Mouse (Mus musculus) small intestine, adult 2 months (tissue): ENCODE measurements at regions not wholly inside any gene's neighbourhood (a gene's known extent, or its start where the extent isn't known, plus 50 kb on each side); places are given as distances from the start of the nearest gene placed in this dataset.

Experiments used
- H3K27ac ChIP-seq: fragments of 200-500 bp; 2 replicates; pipeline ENCODE4 v1.5.1; 2012; ENCODE audit warnings: low read depth, low read length, control low read depth, inconsistent platforms; ENCODE audit not compliant: insufficient read depth
- H3K27me3 ChIP-seq: fragments of 200-500 bp; 2 replicates; pipeline ENCODE4 v1.6.1; 2012; ENCODE audit warnings: mild to moderate bottlenecking, moderate library complexity, low read length, inconsistent platforms; ENCODE audit not compliant: control insufficient read depth, insufficient read depth
- H3K36me3 ChIP-seq: fragments of 200-500 bp; 2 replicates; pipeline ENCODE4 v1.6.1; 2012; ENCODE audit warnings: mild to moderate bottlenecking, low read length, control low read depth, inconsistent platforms; ENCODE audit not compliant: control insufficient read depth, insufficient read depth
- H3K4me1 ChIP-seq: fragments of 200-500 bp; 2 replicates; pipeline ENCODE4 v1.6.1; 2012; ENCODE audit warnings: low read length, inconsistent platforms, mixed read lengths; ENCODE audit not compliant: control insufficient read depth, insufficient read depth, insufficient read length
- H3K4me3 ChIP-seq: fragments of 200-500 bp; 2 replicates; pipeline ENCODE4 v1.5.1; 2012; ENCODE audit warnings: low read depth, mild to moderate bottlenecking, control low read depth, inconsistent platforms, low read length, moderate library complexity
- CTCF ChIP-seq: fragments of 200-500 bp; IDR thresholded peaks from 2 replicates; pipeline ENCODE4 v1.5.1; 2012; ENCODE audit warnings: low read depth, mild to moderate bottlenecking, control low read depth, inconsistent platforms, low read length, moderate library complexity, mixed read lengths; ENCODE audit not compliant: insufficient replicate concordance, insufficient read length; ENCODE audit errors: extremely low read depth
- POLR2A ChIP-seq: fragments of 200-500 bp; IDR thresholded peaks from 2 replicates; pipeline ENCODE4 v1.6.1; 2012; ENCODE audit warnings: low read depth, mild to moderate bottlenecking, control low read depth, inconsistent platforms, low read length, moderate library complexity
- WGBS: fragments of 180-500 bp; shearing (Covaris S2); methylation state at CpG from one replicate; pipeline ENCODE4 v1.1.7; 2018; 5-methylcytosine and 5-hydroxymethylcytosine counted together

DNA sequence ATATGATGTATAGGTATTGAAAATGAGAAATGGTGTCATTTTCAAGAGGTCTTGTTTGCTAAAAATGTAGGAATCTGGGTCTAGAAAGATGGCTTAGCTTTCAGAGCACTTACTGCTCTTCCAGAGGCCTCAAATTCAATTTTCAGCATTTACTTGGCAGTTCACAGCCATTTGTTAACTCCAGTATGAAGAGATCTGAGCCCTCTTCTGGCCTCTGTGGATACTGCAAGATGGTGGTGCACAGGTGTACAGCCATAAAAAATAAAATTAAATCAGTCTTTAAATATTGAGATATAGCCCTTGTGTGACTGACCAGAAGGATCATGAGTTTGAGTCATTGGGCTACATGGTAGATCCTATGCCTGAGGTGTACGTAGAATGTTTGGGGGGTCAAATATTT, 173.1 kb downstream of the S1pr1 start:
- no peaks in the 10 kb centered on the region for H3K4me1 ChIP-seq
- TF ChIP-seq CTCF = no peak
- no peak for TF ChIP-seq POLR2A
- H3K4me3 ChIP-seq = no peak overlapping the region
- no peaks in the 10 kb centered on the region for H3K36me3 ChIP-seq
- H3K27me3 ChIP-seq = no peaks in the 10 kb centered on the region
- whole genome bisulfite sequencing = 87% methylated on average over 1 of the region's 1 CpGs
- no peak overlapping the region for H3K27ac ChIP-seq

DNA sequence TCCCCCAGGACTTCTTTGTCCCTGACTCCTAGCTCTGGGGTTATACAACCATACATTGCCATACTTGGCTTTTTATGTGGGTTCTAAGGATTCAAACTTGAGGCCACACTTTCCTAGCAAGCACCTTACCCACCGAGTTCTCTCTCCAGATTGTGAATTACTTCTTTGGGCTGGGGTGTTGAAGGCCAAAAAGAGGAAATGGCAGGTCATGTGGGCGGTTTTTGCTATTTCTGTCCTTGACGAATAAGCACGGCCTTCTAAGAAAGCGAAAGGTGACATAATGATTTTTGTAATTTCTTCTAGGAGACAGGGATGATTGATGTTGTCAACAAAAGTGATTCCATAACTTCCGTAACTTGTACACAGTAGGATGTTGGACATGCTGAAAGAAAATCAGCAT, 176.5 kb downstream of the S1pr1 start:
- H3K36me3 ChIP-seq = no peaks in the 10 kb centered on the region
- TF ChIP-seq CTCF = no peak
- TF ChIP-seq POLR2A = no peak
- H3K4me3 ChIP-seq = no peak overlapping the region
- no peak overlapping the region for H3K27ac ChIP-seq
- WGBS = 68% methylated on average over 6 of the region's 6 CpGs
- no peaks in the 10 kb centered on the region for H3K27me3 ChIP-seq
- H3K4me1 ChIP-seq = no peaks in the 10 kb centered on the region

DNA sequence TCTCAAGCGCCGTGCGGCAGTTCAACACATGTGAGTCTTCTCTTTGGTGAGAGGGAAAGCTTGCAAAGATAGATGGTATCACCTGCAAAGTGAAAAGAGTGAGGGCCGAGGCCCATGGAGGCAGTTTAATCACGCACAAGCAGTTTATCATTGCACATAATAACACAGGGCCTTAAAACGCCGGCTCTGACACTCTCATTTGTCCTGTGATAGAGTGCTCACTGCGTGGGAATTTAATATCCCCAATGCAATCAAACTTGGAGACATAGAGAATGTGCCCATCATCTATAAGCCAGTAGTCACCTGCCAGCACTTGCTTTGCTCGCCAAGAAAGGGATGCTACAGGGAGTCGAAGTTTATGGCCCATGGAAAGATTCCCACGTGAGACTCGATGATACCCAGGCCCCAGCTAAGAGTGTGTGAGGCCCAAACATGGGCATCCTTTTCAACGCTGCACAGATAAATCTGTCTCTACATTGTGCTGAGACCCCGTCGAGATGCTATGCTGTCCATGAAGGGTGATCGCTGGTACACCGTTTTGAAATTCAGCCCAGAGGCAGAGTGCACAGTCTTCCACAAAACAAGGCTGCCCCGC, 182.6 kb downstream of the S1pr1 start:
- TF ChIP-seq POLR2A = no peak
- WGBS = 87% methylated on average over 18 of the region's 18 CpGs
- Histone ChIP-seq H3K4me3 (no peak overlapping the region), H3K27ac (no peak overlapping the region), H3K27me3 (no peaks in the 10 kb centered on the region), H3K36me3 (no peaks in the 10 kb centered on the region), H3K4me1 (no peaks in the 10 kb centered on the region)

DNA sequence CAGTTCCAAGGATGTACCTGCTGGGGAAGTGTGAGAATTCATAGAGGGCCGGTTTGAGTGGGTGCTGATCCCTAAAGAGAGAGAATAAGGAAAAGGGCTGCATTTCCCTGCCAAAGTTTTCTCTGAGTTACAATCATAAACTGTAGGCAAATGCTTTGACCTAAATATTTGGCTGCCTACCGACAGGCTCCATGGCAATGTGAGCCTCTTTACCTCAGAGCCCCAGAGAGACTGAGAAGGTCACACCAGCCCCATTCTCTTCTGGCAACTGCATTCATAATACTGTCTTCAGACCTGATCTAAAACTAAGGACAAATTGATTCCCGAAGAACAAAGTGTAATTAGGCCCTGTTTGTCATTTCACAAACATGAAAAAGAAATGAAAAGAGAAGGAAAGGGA, 184.4 kb downstream of the S1pr1 start:
- no peak for TF ChIP-seq POLR2A
- TF ChIP-seq CTCF = no peak
- WGBS = 50% methylated on average over 3 of the region's 3 CpGs
- H3K4me1 ChIP-seq = no peaks in the 10 kb centered on the region
- H3K27ac ChIP-seq = no peak overlapping the region
- H3K27me3 ChIP-seq = no peaks in the 10 kb centered on the region
- H3K36me3 ChIP-seq = no peaks in the 10 kb centered on the region
- no peak overlapping the region for H3K4me3 ChIP-seq

DNA sequence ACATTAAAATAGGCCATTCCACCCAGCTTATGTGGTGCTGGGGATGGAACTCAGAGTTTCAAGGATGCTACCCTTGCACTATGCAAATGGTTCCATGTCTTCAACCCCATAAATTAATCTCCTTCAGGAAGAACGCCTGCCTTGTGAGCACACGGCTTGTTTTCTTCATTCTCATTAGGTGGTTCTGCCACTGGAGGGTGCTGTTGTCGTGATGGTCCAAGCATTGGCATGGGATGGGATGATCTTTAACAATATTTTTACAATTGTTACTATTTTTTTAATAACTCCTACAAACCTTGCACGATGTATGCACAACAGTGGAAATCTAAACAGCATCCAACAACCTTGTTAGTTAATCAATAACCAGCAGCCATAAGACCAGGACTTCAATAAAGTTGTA, 185.0 kb downstream of the S1pr1 start:
- H3K4me3 ChIP-seq = no peak overlapping the region
- TF ChIP-seq POLR2A (no peak), CTCF (no peak)
- no peak overlapping the region for H3K27ac ChIP-seq
- no peaks in the 10 kb centered on the region for H3K36me3 ChIP-seq
- H3K27me3 ChIP-seq = no peaks in the 10 kb centered on the region
- no peaks in the 10 kb centered on the region for H3K4me1 ChIP-seq
- WGBS = 32% methylated on average over 4 of the region's 4 CpGs

DNA sequence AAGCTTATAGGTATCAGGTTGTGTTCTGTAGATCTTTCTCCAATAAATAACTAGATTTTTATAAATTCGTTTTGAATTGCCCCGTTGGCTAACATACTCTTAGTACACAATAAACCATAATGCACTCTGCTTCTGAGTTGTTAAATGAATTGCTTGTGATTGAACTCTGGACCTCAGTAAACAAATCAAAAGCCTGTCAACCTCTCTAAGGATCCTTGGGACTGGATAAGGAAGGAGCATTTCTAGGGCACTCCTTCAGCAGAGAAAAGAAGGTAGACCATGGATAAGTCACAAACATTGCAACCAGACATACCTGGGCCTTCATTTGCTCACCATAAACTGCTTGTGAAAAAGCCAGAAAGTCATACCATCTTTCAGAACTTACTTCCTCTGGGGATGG, 191.4 kb downstream of the S1pr1 start:
- TF ChIP-seq CTCF (no peak), POLR2A (no peak)
- no peaks in the 10 kb centered on the region for H3K4me1 ChIP-seq
- H3K4me3 ChIP-seq = no peak overlapping the region
- H3K27ac ChIP-seq = no peak overlapping the region
- H3K36me3 ChIP-seq = no peaks in the 10 kb centered on the region
- 26% methylated on average over 2 of the region's 2 CpGs for WGBS
- H3K27me3 ChIP-seq = no peaks in the 10 kb centered on the region

DNA sequence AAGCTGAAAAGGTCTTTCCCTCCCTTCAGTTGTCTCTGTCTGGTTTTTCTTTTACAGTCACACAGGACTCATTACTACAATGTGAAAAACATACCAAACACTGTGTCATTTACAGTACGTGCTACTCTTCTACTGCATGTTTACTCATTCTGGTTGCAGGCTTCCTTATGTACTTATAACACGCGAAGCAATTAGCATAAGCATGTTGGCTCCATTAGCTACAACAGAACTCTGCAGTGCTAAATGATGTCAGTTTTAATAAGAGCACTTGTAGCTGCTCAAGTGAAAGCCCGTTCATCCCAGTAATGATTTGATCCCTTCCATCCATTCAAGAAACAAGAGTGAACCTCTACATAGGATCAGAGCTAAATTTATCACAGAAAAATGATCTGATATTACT, 199.2 kb downstream of the S1pr1 start:
- H3K4me3 ChIP-seq = no peak overlapping the region
- WGBS = 84% methylated on average over 4 of the region's 4 CpGs
- no peaks in the 10 kb centered on the region for H3K27me3 ChIP-seq
- no peaks in the 10 kb centered on the region for H3K4me1 ChIP-seq
- TF ChIP-seq POLR2A = no peak
- TF ChIP-seq CTCF = no peak
- no peaks in the 10 kb centered on the region for H3K36me3 ChIP-seq
- H3K27ac ChIP-seq = no peak overlapping the region

DNA sequence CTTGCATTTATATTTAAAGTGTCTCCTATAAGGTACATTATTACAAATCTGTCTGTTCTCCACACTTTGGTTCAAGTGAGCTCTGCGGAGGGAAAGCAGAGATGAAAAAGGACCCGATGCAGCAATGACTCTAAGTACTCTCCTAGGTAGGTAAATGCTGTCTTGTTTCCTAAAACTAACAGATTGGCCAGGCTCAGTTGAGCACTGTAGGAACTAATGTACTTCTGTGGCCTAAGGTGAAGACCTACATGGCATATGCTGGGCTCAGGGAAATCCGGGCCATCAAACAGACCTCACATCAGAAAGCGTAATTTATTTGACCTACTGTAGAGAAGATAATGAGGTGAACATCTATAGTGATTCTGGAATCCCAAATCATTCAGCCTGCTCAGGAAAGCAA, 205.2 kb downstream of the S1pr1 start:
- Histone ChIP-seq H3K27ac (no peak overlapping the region), H3K27me3 (no peaks in the 10 kb centered on the region), H3K4me3 (no peak overlapping the region), H3K4me1 (no peaks in the 10 kb centered on the region), H3K36me3 (no peaks in the 10 kb centered on the region)
- 89% methylated on average over 4 of the region's 4 CpGs for WGBS
- TF ChIP-seq POLR2A (no peak), CTCF (no peak)
